Mouse (Mus musculus): Measurements from ENCODE around the gene Cep85l.

The Cep85l gene

GRCm38 (mm10) chr10:53394923-53395629 lies 15.3 kb upstream of the Cep85l start:
- DNase-seq (ENCODE audit: low read depth, low spot score), result no peak

- no peak for DNase-seq (ENCODE audit: low read depth, low spot score)
These were observed 8.6 kb upstream of the Cep85l start for GRCm38 (mm10) chr10:53388227-53388920.

- no peak for DNase-seq (ENCODE audit: low read depth, low spot score)
These were observed 5.7 kb upstream of the Cep85l start for GRCm38 (mm10) chr10:53385438-53385837.

GRCm38 (mm10) chr10:53384896-53385295 lies 5.1 kb upstream of the Cep85l start:
- no peak for DNase-seq (ENCODE audit: low read depth, low spot score)

GRCm38 (mm10) chr10:53382696-53383365 lies 3.1 kb upstream of the Cep85l start:
- DNase-seq (ENCODE audit: low read depth, low spot score), result no peak

GRCm38 (mm10) chr10:53378981-53379708 lies 602 bp downstream of the Cep85l start:
- DNase-seq (ENCODE audit: low read depth, low spot score), result no peak

GRCm38 (mm10) chr10:53378296-53378695 lies 1.5 kb downstream of the Cep85l start:
- DNase-seq (ENCODE audit: low read depth, low spot score), result no peak

GRCm38 (mm10) chr10:53377096-53377495 lies 2.7 kb downstream of the Cep85l start:
- no peak for DNase-seq (ENCODE audit: low read depth, low spot score)

GRCm38 (mm10) chr10:53373885-53374578 lies 5.7 kb downstream of the Cep85l start:
- DNase-seq (ENCODE audit: low read depth, low spot score), result no peak

GRCm38 (mm10) chr10:53367265-53367664 lies 12.5 kb downstream of the Cep85l start:
- DNase-seq (ENCODE audit: low read depth, low spot score), result no peak

GRCm38 (mm10) chr10:53364311-53364710 lies 15.4 kb downstream of the Cep85l start:
- DNase-seq (ENCODE audit: low read depth, low spot score), result no peak

GRCm38 (mm10) chr10:53359016-53359415 lies 20.7 kb downstream of the Cep85l start:
- no peak for DNase-seq (ENCODE audit: low read depth, low spot score)

GRCm38 (mm10) chr10:53353665-53354064 lies 26.1 kb downstream of the Cep85l start:
- DNase-seq (ENCODE audit: low read depth, low spot score), result no peak

GRCm38 (mm10) chr10:53349254-53349653 lies 30.5 kb downstream of the Cep85l start:
- DNase-seq (ENCODE audit: low read depth, low spot score), result no peak

GRCm38 (mm10) chr10:53347787-53348755 lies 31.7 kb downstream of the Cep85l start:
- DNase-seq (ENCODE audit: low read depth, low spot score), result peak; percentile 49

GRCm38 (mm10) chr10:53346916-53347315 lies 32.8 kb downstream of the Cep85l start:
- no peak for DNase-seq (ENCODE audit: low read depth, low spot score)

GRCm38 (mm10) chr10:53346506-53346905 lies 33.2 kb downstream of the Cep85l start:
- peak; percentile 21 for DNase-seq (ENCODE audit: low read depth, low spot score)

GRCm38 (mm10) chr10:53345508-53345907 lies 34.2 kb downstream of the Cep85l start:
- DNase-seq (ENCODE audit: low read depth, low spot score), result no peak

- DNase-seq (ENCODE audit: low read depth, low spot score), result no peak
These were observed 35.9 kb downstream of the Cep85l start for GRCm38 (mm10) chr10:53343865-53344264.

GRCm38 (mm10) chr10:53343384-53343783 lies 36.4 kb downstream of the Cep85l start:
- no peak for DNase-seq (ENCODE audit: low read depth, low spot score)
